Mouse (Mus musculus) stomach, embryonic 14.5 days (tissue): ENCODE measurements at regions not wholly inside any gene's neighbourhood (a gene's known extent, or its start where the extent isn't known, plus 50 kb on each side); places are given as distances from the start of the nearest gene placed in this dataset.

Source experiments
- ATAC-seq: fragments of 200-750 bp; cut with Nextera tagmentation; 2 replicates; pipeline ENCODE4 v1.8.0; 2017; ENCODE audit warnings: low read depth, moderate TSS enrichment; ENCODE audit not compliant: insufficient number of reproducible peaks, insufficient read depth, low FRiP score
- H3K27ac ChIP-seq: fragments of 300-500 bp; sonication (generic); 2 replicates; pipeline ENCODE4 v1.5.1; 2014; ENCODE audit warnings: mild to moderate bottlenecking, low read length, moderate library complexity, mixed read lengths
- H3K27me3 ChIP-seq: fragments of 300-500 bp; sonication (generic); 2 replicates; pipeline ENCODE4 v1.6.1; 2014; ENCODE audit warnings: low read length, control low read depth, mixed read lengths; ENCODE audit not compliant: control insufficient read depth, insufficient read depth
- H3K36me3 ChIP-seq: fragments of 300-500 bp; sonication (generic); 2 replicates; pipeline ENCODE4 v1.6.1; 2014; ENCODE audit warnings: mild to moderate bottlenecking, control low read depth, low read length, moderate library complexity, mixed read lengths; ENCODE audit not compliant: control insufficient read depth, insufficient read depth
- H3K4me1 ChIP-seq: fragments of 300-500 bp; sonication (generic); 2 replicates; pipeline ENCODE4 v1.6.1; 2014; ENCODE audit warnings: low read length, control low read depth, mixed read lengths; ENCODE audit not compliant: control insufficient read depth, insufficient read depth
- H3K4me2 ChIP-seq: fragments of 300-500 bp; sonication (generic); replicated peaks from 2 replicates; pipeline ENCODE4 v1.6.1; 2014; ENCODE audit warnings: low read depth, low read length, control low read depth
- H3K4me3 ChIP-seq: fragments of 300-500 bp; sonication (generic); 2 replicates; pipeline ENCODE4 v1.5.1; 2014; ENCODE audit warnings: low read depth, low read length, control low read depth
- H3K9ac ChIP-seq: fragments of 300-500 bp; sonication (generic); replicated peaks from 2 replicates; pipeline ENCODE4 v1.6.1; 2014; ENCODE audit warnings: low read depth, mild to moderate bottlenecking, control low read depth, low read length, moderate library complexity, mixed read lengths
- H3K9me3 ChIP-seq: fragments of 300-500 bp; sonication (generic); 2 replicates; pipeline ENCODE4 v1.6.1; 2016; ENCODE audit warnings: low read depth, low read length, control low read depth; ENCODE audit not compliant: control insufficient read depth
- WGBS: fragments of 180-500 bp; shearing (Covaris S2); extraction: QIAGEN DNeasy Blood & Tissue Kit; methylation state at CpG from one replicate; pipeline ENCODE4 v1.1.7; 2014; 5-methylcytosine and 5-hydroxymethylcytosine counted together

DNA sequence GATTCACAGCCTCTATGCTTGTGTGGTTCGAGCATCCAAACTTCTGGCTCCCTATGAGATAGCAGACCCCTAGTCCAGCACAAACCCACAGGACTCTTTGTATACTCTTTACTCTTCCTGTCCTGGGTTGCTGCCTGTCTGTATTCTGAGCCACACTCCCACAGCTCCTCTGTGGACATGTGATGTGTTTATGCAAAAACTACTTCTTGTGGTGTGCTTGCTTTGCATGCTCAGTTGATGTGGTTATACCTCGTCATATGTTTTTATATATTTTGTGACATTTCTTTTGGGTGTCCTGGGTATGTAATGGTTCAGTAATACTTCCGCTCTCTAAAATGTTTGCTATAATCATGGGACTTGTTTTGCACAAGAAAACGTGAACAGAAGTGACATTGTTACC lies 198.3 kb downstream of the 1700064H15Rik start:
- no peak overlapping the region for H3K27ac ChIP-seq
- 82% methylated on average over 4 of the region's 4 CpGs for WGBS
- H3K9ac ChIP-seq: no peak overlapping the region
- no peaks in the 10 kb centered on the region for H3K27me3 ChIP-seq
- peaks cover 3% of the 10 kb centered on the region; the same call in 1 of the 2 replicates for H3K4me1 ChIP-seq
- no peak overlapping the region for H3K4me3 ChIP-seq
- no peaks in the 10 kb centered on the region for H3K9me3 ChIP-seq
- H3K4me2 ChIP-seq: no peak overlapping the region
- no peaks in the 10 kb centered on the region for H3K36me3 ChIP-seq
- ATAC-seq: no peak

- peaks cover 3% of the 10 kb centered on the region; the same call in 1 of the 2 replicates for H3K4me1 ChIP-seq
- no peak overlapping the region for H3K27ac ChIP-seq
- H3K9ac ChIP-seq: no peak overlapping the region
- ATAC-seq: no peak
- H3K27me3 ChIP-seq: no peaks in the 10 kb centered on the region
- 78% methylated on average over 6 of the region's 6 CpGs for WGBS
- no peak overlapping the region for H3K4me3 ChIP-seq
- H3K9me3 ChIP-seq: no peaks in the 10 kb centered on the region
- no peaks in the 10 kb centered on the region for H3K36me3 ChIP-seq
- no peak overlapping the region for H3K4me2 ChIP-seq
These were observed 198.9 kb downstream of the 1700064H15Rik start for GRCm38 (mm10) chr3:19429422-19430076.

GRCm38 (mm10) chr3:19429010-19429409 lies 199.5 kb downstream of the 1700064H15Rik start:
- Histone ChIP-seq H3K4me3 (no peak overlapping the region), H3K4me2 (no peak overlapping the region), H3K4me1 (peaks cover 3% of the 10 kb centered on the region; the same call in 1 of the 2 replicates), H3K27me3 (no peaks in the 10 kb centered on the region), H3K27ac (no peak overlapping the region), H3K36me3 (no peaks in the 10 kb centered on the region), H3K9ac (no peak overlapping the region), H3K9me3 (no peaks in the 10 kb centered on the region)
- ATAC-seq: no peak

GRCm38 (mm10) chr3:19426130-19426556 lies 202.3 kb downstream of the 1700064H15Rik start:
- Histone ChIP-seq H3K4me3 (no peak overlapping the region), H3K27me3 (no peaks in the 10 kb centered on the region), H3K4me1 (peaks cover 3% of the 10 kb centered on the region; the same call in 1 of the 2 replicates), H3K27ac (no peak overlapping the region), H3K36me3 (no peaks in the 10 kb centered on the region), H3K4me2 (no peak overlapping the region), H3K9me3 (no peaks in the 10 kb centered on the region), H3K9ac (no peak overlapping the region)
- 79% methylated on average over 1 of the region's 1 CpGs for WGBS
- peak; percentile 56; the same call in 1 of the 2 replicates for ATAC-seq

- H3K4me3 ChIP-seq: no peak overlapping the region
- no peaks in the 10 kb centered on the region for H3K9me3 ChIP-seq
- WGBS: 88% methylated on average over 1 of the region's 1 CpGs
- H3K27ac ChIP-seq: no peak overlapping the region
- no peak overlapping the region for H3K9ac ChIP-seq
- H3K4me2 ChIP-seq: no peak overlapping the region
- H3K36me3 ChIP-seq: no peaks in the 10 kb centered on the region
- peaks cover 3% of the 10 kb centered on the region; the same call in 1 of the 2 replicates for H3K4me1 ChIP-seq
- no peaks in the 10 kb centered on the region for H3K27me3 ChIP-seq
- ATAC-seq: no peak
These were observed 203.2 kb downstream of the 1700064H15Rik start for GRCm38 (mm10) chr3:19425322-19425721.

GRCm38 (mm10) chr3:19424384-19424783 lies 204.1 kb downstream of the 1700064H15Rik start:
- Histone ChIP-seq H3K9me3 (no peaks in the 10 kb centered on the region), H3K4me1 (peaks cover 3% of the 10 kb centered on the region; the same call in 1 of the 2 replicates), H3K9ac (no peak overlapping the region), H3K4me3 (no peak overlapping the region), H3K27me3 (no peaks in the 10 kb centered on the region), H3K27ac (no peak overlapping the region), H3K36me3 (no peaks in the 10 kb centered on the region), H3K4me2 (no peak overlapping the region)
- ATAC-seq: no peak

DNA sequence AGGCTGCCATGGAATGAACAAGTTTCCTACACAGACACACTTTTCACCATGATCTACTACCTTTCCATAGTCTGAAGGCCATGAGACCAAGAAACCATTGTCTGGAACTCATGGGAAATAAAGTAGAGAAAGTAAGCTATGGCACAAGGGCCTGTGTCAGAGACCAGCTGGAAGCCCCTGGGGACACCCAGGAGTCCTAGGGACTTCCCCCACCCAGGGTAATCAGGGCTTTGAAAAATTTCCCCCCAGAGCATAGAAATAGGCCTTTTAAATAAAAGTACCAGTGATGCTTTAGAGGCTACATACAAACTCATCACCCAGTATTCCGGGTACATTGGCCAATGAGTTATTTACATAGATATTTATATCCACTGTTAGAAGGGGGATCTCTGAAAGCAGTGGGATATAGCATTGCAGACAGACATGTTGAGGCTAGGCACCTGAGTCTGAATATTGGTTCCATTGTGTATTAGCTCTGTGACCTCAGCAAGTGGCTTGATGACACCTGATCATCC lies 207.0 kb downstream of the 1700064H15Rik start:
- Histone ChIP-seq H3K4me2 (no peak overlapping the region), H3K4me3 (no peak overlapping the region), H3K9ac (no peak overlapping the region), H3K9me3 (no peaks in the 10 kb centered on the region), H3K4me1 (peaks cover 3% of the 10 kb centered on the region; the same call in 1 of the 2 replicates), H3K27me3 (no peaks in the 10 kb centered on the region), H3K36me3 (no peaks in the 10 kb centered on the region), H3K27ac (no peak overlapping the region)
- ATAC-seq: no peak
- WGBS: 96% methylated on average over 1 of the region's 1 CpGs

DNA sequence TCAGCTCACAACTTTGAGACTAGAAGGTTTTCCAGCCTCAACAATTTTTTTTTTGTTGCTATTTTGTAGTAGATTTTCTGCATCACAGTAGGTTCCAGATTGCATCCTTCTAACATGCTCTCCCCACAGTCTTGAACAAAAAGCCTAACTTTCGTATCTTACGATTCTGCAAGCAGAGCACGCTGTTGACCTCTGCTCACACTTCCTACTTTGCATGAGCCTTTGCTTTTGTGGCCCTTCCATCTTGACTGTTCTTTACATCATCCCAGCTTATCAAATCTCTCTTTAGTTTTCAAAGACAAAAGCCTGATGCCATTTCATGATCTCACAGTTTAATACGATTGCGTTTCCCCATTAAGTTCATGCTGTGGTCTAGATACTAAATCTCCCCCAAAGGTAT lies 207.6 kb downstream of the 1700064H15Rik start:
- H3K27ac ChIP-seq: no peak overlapping the region
- no peaks in the 10 kb centered on the region for H3K36me3 ChIP-seq

More for the DNA sequence above, 207.6 kb downstream of the 1700064H15Rik start:
- Histone ChIP-seq H3K27me3 (no peaks in the 10 kb centered on the region), H3K9me3 (no peaks in the 10 kb centered on the region), H3K4me1 (no peaks in the 10 kb centered on the region), H3K4me2 (no peak overlapping the region), H3K4me3 (no peak overlapping the region), H3K9ac (no peak overlapping the region)
- WGBS: 91% methylated on average over 5 of the region's 5 CpGs
- no peak for ATAC-seq
